Mouse (Mus musculus): ENCODE data around the gene Gp1bb. TPM values are rescaled to one million over a fixed set of nuclear protein-coding genes. Genes with fewer than 3 reads are reported as not detected.
A peak's percentile ranks its signal among the peaks of the same experiment; 100 is the strongest.

Gp1bb gene
- polyA plus RNA-seq, 1 experiment from 2014 or later = 0.92 TPM

GRCm38 (mm10) chr16:18630291-18630690 is 8.1 kb upstream of the Gp1bb start:
- H3K4me2 ChIP-seq (ENCODE audit: low read length) = peak overlapping the region; percentile 97
- TF ChIP-seq CTCF (IDR thresholded peaks at IDR 0.05; ENCODE audit: low read depth) = no peak
- no peak for DNase-seq (ENCODE audit: low spot score)
- H3K27me3 ChIP-seq (ENCODE audit: insufficient read depth, low read length) = peaks cover 8% of the 10 kb centered on the region; the same call in 1 of the 2 replicates
- no peak overlapping the region for H3K27ac ChIP-seq
- peak overlapping the region; percentile 69 for H3K9ac ChIP-seq (ENCODE audit: low read depth, low read length)
- H3K4me3 ChIP-seq (replicated peaks; ENCODE audit: low read depth, low read length) = peak overlapping the region; percentile 70
- ATAC-seq (replicated peaks; ENCODE audit: low FRiP score, low read depth) = no peak
- H3K4me1 ChIP-seq (replicated peaks; ENCODE audit: insufficient read depth, low read length) = peaks cover 13% of the 10 kb centered on the region; the same call in 1 of the 2 replicates
- no peaks in the 10 kb centered on the region for H3K9me3 ChIP-seq (replicated peaks; ENCODE audit: low read length)
- no peaks in the 10 kb centered on the region for H3K36me3 ChIP-seq (ENCODE audit: insufficient read depth, low read length)
- 64% methylated on average over 5 of the region's 5 CpGs for WGBS

- Histone ChIP-seq H3K36me3 (ENCODE audit: insufficient read depth, low read length) (no peaks in the 10 kb centered on the region), H3K27ac (no peak within 1 kb of the TSS; the same call in 1 of the 2 replicates), H3K4me2 (ENCODE audit: low read length) (peak within 1 kb of the TSS; percentile 97), H3K4me3 (replicated peaks; ENCODE audit: low read depth, low read length) (peak within 1 kb of the TSS; percentile 70), H3K27me3 (ENCODE audit: insufficient read depth, low read length) (peaks cover 15% of the 10 kb centered on the region; the same call in 1 of the 2 replicates), H3K9ac (ENCODE audit: low read depth, low read length) (peak within 1 kb of the TSS; percentile 69), H3K9me3 (replicated peaks; ENCODE audit: low read length) (no peaks in the 10 kb centered on the region), H3K4me1 (replicated peaks; ENCODE audit: insufficient read depth, low read length) (peaks cover 13% of the 10 kb centered on the region; the same call in 1 of the 2 replicates)
- no peak for TF ChIP-seq CTCF (IDR thresholded peaks at IDR 0.05; ENCODE audit: low read depth)
- peak; percentile 59 for DNase-seq (ENCODE audit: low spot score)
- under 1% methylated on average over 79 of the region's 93 CpGs for WGBS
- ATAC-seq (replicated peaks; ENCODE audit: low FRiP score, low read depth) = peak; percentile 35
Measured at GRCm38 (mm10) chr16:18629390-18630231, 7.4 kb upstream of the Gp1bb start, which contains the start of gene Sept5. TSS of gene Sept5 (minus strand) at chr16:18629954.

DNA sequence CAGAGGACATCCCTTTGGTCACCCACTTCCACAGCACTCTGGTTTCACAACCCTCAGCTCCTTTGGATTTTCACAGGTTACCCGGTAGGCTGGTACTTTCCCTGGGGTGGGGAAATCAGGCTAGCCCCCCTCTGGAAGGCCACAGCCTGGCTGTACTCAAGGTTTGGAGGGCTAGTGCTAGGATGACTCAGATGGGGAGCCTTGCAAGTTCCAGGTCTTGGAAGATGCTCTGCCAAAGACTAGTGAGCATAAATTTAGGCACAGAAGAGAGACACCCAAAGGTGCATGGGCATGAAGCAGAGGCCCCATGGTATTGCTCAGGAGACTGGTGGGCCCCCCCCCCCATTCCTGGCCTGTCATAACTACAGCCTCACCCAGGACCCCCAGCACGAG is 6.7 kb upstream of the Gp1bb start:
- H3K27ac ChIP-seq = no peak overlapping the region
- H3K4me2 ChIP-seq (ENCODE audit: low read length) = peak overlapping the region; percentile 97
- H3K36me3 ChIP-seq (ENCODE audit: insufficient read depth, low read length) = no peaks in the 10 kb centered on the region
- ATAC-seq (replicated peaks; ENCODE audit: low FRiP score, low read depth) = no peak
- 46% methylated on average over 2 of the region's 2 CpGs for WGBS
- peaks cover 13% of the 10 kb centered on the region; the same call in 1 of the 2 replicates for H3K4me1 ChIP-seq (replicated peaks; ENCODE audit: insufficient read depth, low read length)
- DNase-seq (ENCODE audit: low spot score) = no peak
- no peaks in the 10 kb centered on the region for H3K9me3 ChIP-seq (replicated peaks; ENCODE audit: low read length)
- peaks cover 17% of the 10 kb centered on the region; the same call in 1 of the 2 replicates for H3K27me3 ChIP-seq (ENCODE audit: insufficient read depth, low read length)
- no peak for TF ChIP-seq CTCF (IDR thresholded peaks at IDR 0.05; ENCODE audit: low read depth)
- H3K4me3 ChIP-seq (replicated peaks; ENCODE audit: low read depth, low read length) = peak overlapping the region; percentile 70
- peak overlapping the region; percentile 69 for H3K9ac ChIP-seq (ENCODE audit: low read depth, low read length)

- ATAC-seq (replicated peaks; ENCODE audit: low FRiP score, low read depth) = no peak
Measured at GRCm38 (mm10) chr16:18628206-18628947, 6.2 kb upstream of the Gp1bb start.

DNA sequence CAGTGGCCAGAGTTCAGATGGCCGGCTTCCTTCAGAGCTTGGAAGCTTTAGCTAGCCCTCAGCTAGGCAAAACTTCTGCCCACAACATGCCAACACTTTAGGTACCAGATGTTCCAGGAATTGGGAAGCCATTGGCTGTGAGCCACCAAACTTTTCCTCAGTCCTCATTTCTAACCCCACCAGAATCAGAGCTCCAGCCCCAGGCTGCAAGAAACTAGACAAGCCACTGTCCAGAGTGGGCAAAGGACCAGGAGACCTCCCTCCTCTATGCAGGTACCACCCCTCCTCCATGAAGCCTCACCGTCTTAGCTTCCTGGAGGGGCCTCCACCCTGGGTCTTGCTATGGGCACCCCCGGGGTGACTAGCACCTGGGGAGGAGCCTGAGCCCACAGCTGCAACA is 5.0 kb upstream of the Gp1bb start:
- no peak overlapping the region for H3K4me3 ChIP-seq (replicated peaks; ENCODE audit: low read depth, low read length)
- no peak for TF ChIP-seq CTCF (IDR thresholded peaks at IDR 0.05; ENCODE audit: low read depth)
- H3K4me2 ChIP-seq (ENCODE audit: low read length) = peak overlapping the region; percentile 72; the same call in 1 of the 2 replicates
- ATAC-seq (replicated peaks; ENCODE audit: low FRiP score, low read depth) (no peak), DNase-seq (ENCODE audit: low spot score) (no peak)
- H3K27me3 ChIP-seq (ENCODE audit: insufficient read depth, low read length) = peaks cover 34% of the 10 kb centered on the region
- peaks cover 13% of the 10 kb centered on the region; the same call in 1 of the 2 replicates for H3K4me1 ChIP-seq (replicated peaks; ENCODE audit: insufficient read depth, low read length)
- WGBS = 60% methylated on average over 3 of the region's 3 CpGs
- no peaks in the 10 kb centered on the region for H3K36me3 ChIP-seq (ENCODE audit: insufficient read depth, low read length)
- no peak overlapping the region for H3K9ac ChIP-seq (ENCODE audit: low read depth, low read length)
- H3K27ac ChIP-seq = no peak overlapping the region
- no peaks in the 10 kb centered on the region for H3K9me3 ChIP-seq (replicated peaks; ENCODE audit: low read length)

More at GRCm38 (mm10) chr16:18628206-18628947, 6.2 kb upstream of the Gp1bb start:
- 87% methylated on average over 7 of the region's 7 CpGs for WGBS
- Histone ChIP-seq H3K9ac (ENCODE audit: low read depth, low read length) (no peak overlapping the region), H3K4me3 (replicated peaks; ENCODE audit: low read depth, low read length) (peak overlapping the region; percentile 70), H3K27ac (no peak overlapping the region), H3K4me2 (ENCODE audit: low read length) (peak overlapping the region; percentile 97), H3K4me1 (replicated peaks; ENCODE audit: insufficient read depth, low read length) (peaks cover 13% of the 10 kb centered on the region; the same call in 1 of the 2 replicates), H3K27me3 (ENCODE audit: insufficient read depth, low read length) (peaks cover 23% of the 10 kb centered on the region), H3K9me3 (replicated peaks; ENCODE audit: low read length) (no peaks in the 10 kb centered on the region), H3K36me3 (ENCODE audit: insufficient read depth, low read length) (no peaks in the 10 kb centered on the region)
- no peak for DNase-seq (ENCODE audit: low spot score)
- TF ChIP-seq CTCF (IDR thresholded peaks at IDR 0.05; ENCODE audit: low read depth) = no peak

- peak; percentile 34 for ATAC-seq (replicated peaks; ENCODE audit: low FRiP score, low read depth)
- peak; percentile 80 for DNase-seq (ENCODE audit: low spot score)
- Histone ChIP-seq H3K9me3 (replicated peaks; ENCODE audit: low read length) (no peaks in the 10 kb centered on the region), H3K36me3 (ENCODE audit: insufficient read depth, low read length) (no peaks in the 10 kb centered on the region), H3K4me3 (replicated peaks; ENCODE audit: low read depth, low read length) (peak within 1 kb of the TSS; percentile 38), H3K4me1 (replicated peaks; ENCODE audit: insufficient read depth, low read length) (peaks cover 13% of the 10 kb centered on the region; the same call in 1 of the 2 replicates), H3K27me3 (ENCODE audit: insufficient read depth, low read length) (peaks cover 42% of the 10 kb centered on the region), H3K4me2 (ENCODE audit: low read length) (peak within 1 kb of the TSS; percentile 72), H3K27ac (no peak within 1 kb of the TSS), H3K9ac (ENCODE audit: low read depth, low read length) (peak within 1 kb of the TSS; percentile 52)
- WGBS = under 1% methylated on average over 49 of the region's 65 CpGs
- TF ChIP-seq CTCF (IDR thresholded peaks at IDR 0.05; ENCODE audit: low read depth) = peak; percentile 82
Measured at GRCm38 (mm10) chr16:18626376-18626878, 4.2 kb upstream of the Gp1bb start, which contains the start of gene Gm49601. TSS of gene Gm49601 (minus strand) at chr16:18626427.

Measured in kidney, postnatal 0 days (tissue).